Mouse (Mus musculus) left cerebral cortex, adult 18-20 months (tissue): ENCODE data around the gene Itgb6. TPM values are rescaled to one million over a fixed set of nuclear protein-coding genes. Genes with fewer than 3 reads are reported as not detected.

Source experiments
- DNase-seq, 2 experiments: peaks; one replicate each; pipeline ENCODE4 v3.0.0; 2021 to 2022; ENCODE audit warnings: low spot score in 2 of 2, mixed read lengths in 1 of 2
- long read RNA-seq, 2 experiments: library from polyadenylated mRNA; stranded (forward); transcript quantifications; one replicate each; pipeline ENCODE4 v2.0.0; 2021
- total RNA-seq, 2 experiments: library from RNA; stranded (reverse); gene quantifications; 2 replicates each; pipeline ENCODE4 v1.2.3; 2021

Gene Itgb6
- not detected for total RNA-seq
- long read RNA-seq, experiment 1 = 0 reads
- long read RNA-seq, experiment 2 = 0 reads

GRCm38 (mm10) chr2:60722514-60722913 is at the start of gene Itgb6:
Gene Itgb6 (minus strand): TSS chr2:60722643.
- peak; percentile 23 to 46 for DNase-seq

GRCm38 (mm10) chr2:60766420-60766819 is 44.0 kb upstream of the Itgb6 start:
- no peak for DNase-seq

- DNase-seq = no peak
These were observed 33.8 kb upstream of the Itgb6 start for GRCm38 (mm10) chr2:60756218-60756617.

GRCm38 (mm10) chr2:60755101-60755500 is 32.7 kb upstream of the Itgb6 start:
- no peak for DNase-seq

- DNase-seq = no peak
These were observed 28.8 kb upstream of the Itgb6 start for GRCm38 (mm10) chr2:60751274-60751673.

GRCm38 (mm10) chr2:60750591-60750990 is 28.1 kb upstream of the Itgb6 start:
- DNase-seq = no peak

GRCm38 (mm10) chr2:60748585-60748984 is 26.1 kb upstream of the Itgb6 start:
- DNase-seq = no peak

GRCm38 (mm10) chr2:60747590-60747989 is 25.1 kb upstream of the Itgb6 start:
- DNase-seq = no peak

GRCm38 (mm10) chr2:60744674-60745073 is 22.2 kb upstream of the Itgb6 start:
- no peak for DNase-seq

GRCm38 (mm10) chr2:60739389-60740137 is 17.1 kb upstream of the Itgb6 start:
- DNase-seq = no peak

GRCm38 (mm10) chr2:60730929-60731328 is 8.5 kb upstream of the Itgb6 start:
- no peak for DNase-seq

- DNase-seq = no peak
These were observed 7.6 kb upstream of the Itgb6 start for GRCm38 (mm10) chr2:60730024-60730423.

- no peak for DNase-seq
These were observed 6.6 kb upstream of the Itgb6 start for GRCm38 (mm10) chr2:60728902-60729585.

GRCm38 (mm10) chr2:60724660-60725059 is 2.2 kb upstream of the Itgb6 start:
- no peak for DNase-seq

GRCm38 (mm10) chr2:60722967-60723366 is 524 bp upstream of the Itgb6 start:
- DNase-seq = no peak

GRCm38 (mm10) chr2:60720906-60721305 is 1.5 kb downstream of the Itgb6 start:
- peak in 1 of 2 experiments; percentile 47 for DNase-seq

- no peak for DNase-seq
These were observed 2.2 kb downstream of the Itgb6 start for GRCm38 (mm10) chr2:60720205-60720604.

- peak; percentile 39 to 45 for DNase-seq
These were observed 5.1 kb downstream of the Itgb6 start for GRCm38 (mm10) chr2:60717348-60717747.

GRCm38 (mm10) chr2:60716549-60716948 is 5.9 kb downstream of the Itgb6 start:
- DNase-seq = no peak

- no peak for DNase-seq
These were observed 6.7 kb downstream of the Itgb6 start for GRCm38 (mm10) chr2:60715771-60716170.

- no peak for DNase-seq
These were observed 7.4 kb downstream of the Itgb6 start for GRCm38 (mm10) chr2:60714971-60715502.

- DNase-seq = no peak
These were observed 8.0 kb downstream of the Itgb6 start for GRCm38 (mm10) chr2:60714475-60714874.
